Mouse (Mus musculus) brain, embryonic 18.5 days (tissue): Measurements from ENCODE around the gene Il13.

Source experiments
- DNase-seq: peaks from one replicate; pipeline ENCODE4 v3.0.0-alpha.2; 2012; ENCODE audit warnings: low read depth, low spot score

The Il13 gene

GRCm38 (mm10) chr11:53632122-53632733, 2.3 kb downstream of the Il13 start:
- DNase-seq: no peak

- DNase-seq: peak; percentile 26
These were observed 6.6 kb downstream of the Il13 start for GRCm38 (mm10) chr11:53627859-53628258.

GRCm38 (mm10) chr11:53626802-53627373, 7.6 kb downstream of the Il13 start:
- no peak for DNase-seq

GRCm38 (mm10) chr11:53624124-53624523, 10.4 kb downstream of the Il13 start:
- DNase-seq: no peak

GRCm38 (mm10) chr11:53623573-53623972, 10.9 kb downstream of the Il13 start:
- no peak for DNase-seq

- no peak for DNase-seq
These were observed 12.1 kb downstream of the Il13 start for GRCm38 (mm10) chr11:53622440-53622806.

GRCm38 (mm10) chr11:53621582-53622439, 12.7 kb downstream of the Il13 start:
- DNase-seq: no peak

- DNase-seq: no peak
These were observed 14.4 kb downstream of the Il13 start for GRCm38 (mm10) chr11:53620094-53620493.

GRCm38 (mm10) chr11:53619428-53619827, 15.1 kb downstream of the Il13 start:
- DNase-seq: no peak

GRCm38 (mm10) chr11:53618619-53619198, 15.8 kb downstream of the Il13 start, which contains the start of gene Il4:
Gene Il4, minus strand, starts transcription at chr11:53618669.
- no peak for DNase-seq

- DNase-seq: no peak
These were observed 16.9 kb downstream of the Il13 start for GRCm38 (mm10) chr11:53617562-53618109.

GRCm38 (mm10) chr11:53616748-53617558, 17.5 kb downstream of the Il13 start:
- DNase-seq: no peak

GRCm38 (mm10) chr11:53615575-53615974, 18.9 kb downstream of the Il13 start:
- DNase-seq: no peak

GRCm38 (mm10) chr11:53615172-53615571, 19.3 kb downstream of the Il13 start:
- no peak for DNase-seq

GRCm38 (mm10) chr11:53609672-53610071, 24.8 kb downstream of the Il13 start:
- no peak for DNase-seq

GRCm38 (mm10) chr11:53609231-53609630, 25.3 kb downstream of the Il13 start:
- no peak for DNase-seq

GRCm38 (mm10) chr11:53605609-53606008, 28.9 kb downstream of the Il13 start:
- DNase-seq: no peak

- DNase-seq: no peak
These were observed 29.5 kb downstream of the Il13 start for GRCm38 (mm10) chr11:53604983-53605382.

GRCm38 (mm10) chr11:53591116-53591515, 43.4 kb downstream of the Il13 start:
- no peak for DNase-seq

- no peak for DNase-seq
These were observed 44.1 kb downstream of the Il13 start for GRCm38 (mm10) chr11:53590368-53590768.

- no peak for DNase-seq
These were observed 46.2 kb downstream of the Il13 start for GRCm38 (mm10) chr11:53588279-53588678.
